Mouse (Mus musculus): ENCODE measurements around the gene Cfap61.

The Cfap61 gene

GRCm38 (mm10) chr2:146015341-146016186 is 81.0 kb downstream of the Cfap61 start:
- no peak for DNase-seq

- DNase-seq = no peak
Observed at GRCm38 (mm10) chr2:146022846-146023245, 88.3 kb downstream of the Cfap61 start.

- no peak for DNase-seq
Observed at GRCm38 (mm10) chr2:146043640-146044039, 109.1 kb downstream of the Cfap61 start.

GRCm38 (mm10) chr2:146044926-146045890 is 110.6 kb downstream of the Cfap61 start:
- peak; percentile 27 for DNase-seq

- no peak for DNase-seq
Observed at GRCm38 (mm10) chr2:146047691-146048090, 113.1 kb downstream of the Cfap61 start.

- no peak for DNase-seq
Observed at GRCm38 (mm10) chr2:146048221-146048829, 113.7 kb downstream of the Cfap61 start.

- no peak for DNase-seq
Observed at GRCm38 (mm10) chr2:146049339-146049738, 114.8 kb downstream of the Cfap61 start.

GRCm38 (mm10) chr2:146050069-146050468 is 115.5 kb downstream of the Cfap61 start:
- DNase-seq = no peak

- DNase-seq = no peak
Observed at GRCm38 (mm10) chr2:146051334-146051733, 116.8 kb downstream of the Cfap61 start.

- DNase-seq = no peak
Observed at GRCm38 (mm10) chr2:146057123-146057522, 122.5 kb downstream of the Cfap61 start.

GRCm38 (mm10) chr2:146058791-146059190 is 124.2 kb downstream of the Cfap61 start:
- DNase-seq = no peak

- DNase-seq = no peak
Observed at GRCm38 (mm10) chr2:146061421-146062300, 127.1 kb downstream of the Cfap61 start.

GRCm38 (mm10) chr2:146062330-146063092 is 127.9 kb downstream of the Cfap61 start:
- no peak for DNase-seq

GRCm38 (mm10) chr2:146063093-146064074 is 128.8 kb downstream of the Cfap61 start:
- DNase-seq = no peak

- no peak for DNase-seq
Observed at GRCm38 (mm10) chr2:146067364-146067763, 132.8 kb downstream of the Cfap61 start.

GRCm38 (mm10) chr2:146073300-146073699 is 138.7 kb downstream of the Cfap61 start:
- no peak for DNase-seq

GRCm38 (mm10) chr2:146077117-146077516 is 142.5 kb downstream of the Cfap61 start:
- DNase-seq = no peak

- DNase-seq = no peak
Observed at GRCm38 (mm10) chr2:146080282-146080681, 145.7 kb downstream of the Cfap61 start.

- no peak for DNase-seq
Observed at GRCm38 (mm10) chr2:146083326-146083871, 148.8 kb downstream of the Cfap61 start.

- DNase-seq = no peak
Observed at GRCm38 (mm10) chr2:146087411-146087810, 152.8 kb downstream of the Cfap61 start.
